Mouse (Mus musculus) frontal cortex, postnatal 10 days (tissue): ENCODE measurements around the gene Slc9a1.

Source experiments
- DNase-seq, 2 experiments: peaks; one replicate each; pipeline ENCODE4 v3.0.0; 2022; ENCODE audit warnings: low spot score in 2 of 2, mixed read lengths in 1 of 2

Slc9a1 gene

GRCm38 (mm10) chr4:133374011-133374410, 4.5 kb downstream of the Slc9a1 start:
- no peak for DNase-seq

- DNase-seq: no peak
Observed at GRCm38 (mm10) chr4:133375812-133376577, 6.5 kb downstream of the Slc9a1 start.

GRCm38 (mm10) chr4:133378236-133379045, 8.9 kb downstream of the Slc9a1 start:
- DNase-seq: no peak

- no peak for DNase-seq
Observed at GRCm38 (mm10) chr4:133379046-133379347, 9.5 kb downstream of the Slc9a1 start.

GRCm38 (mm10) chr4:133379861-133380260, 10.4 kb downstream of the Slc9a1 start:
- no peak for DNase-seq

GRCm38 (mm10) chr4:133380532-133380931, 11.0 kb downstream of the Slc9a1 start:
- DNase-seq: no peak

- no peak for DNase-seq
Observed at GRCm38 (mm10) chr4:133381141-133381540, 11.6 kb downstream of the Slc9a1 start.

- no peak for DNase-seq
Observed at GRCm38 (mm10) chr4:133386061-133386797, 16.7 kb downstream of the Slc9a1 start.

GRCm38 (mm10) chr4:133387053-133387452, 17.5 kb downstream of the Slc9a1 start:
- no peak for DNase-seq

GRCm38 (mm10) chr4:133388781-133389552, 19.5 kb downstream of the Slc9a1 start:
- DNase-seq: no peak

GRCm38 (mm10) chr4:133390042-133390441, 20.5 kb downstream of the Slc9a1 start:
- no peak for DNase-seq

GRCm38 (mm10) chr4:133390585-133390984, 21.1 kb downstream of the Slc9a1 start:
- no peak for DNase-seq

- DNase-seq: no peak
Observed at GRCm38 (mm10) chr4:133391185-133392040, 21.9 kb downstream of the Slc9a1 start.

- no peak for DNase-seq
Observed at GRCm38 (mm10) chr4:133394981-133395573, 25.6 kb downstream of the Slc9a1 start.

- DNase-seq: no peak
Observed at GRCm38 (mm10) chr4:133396079-133396478, 26.6 kb downstream of the Slc9a1 start.

- no peak for DNase-seq
Observed at GRCm38 (mm10) chr4:133397299-133397698, 27.8 kb downstream of the Slc9a1 start.

- DNase-seq: no peak
Observed at GRCm38 (mm10) chr4:133397961-133398360, 28.5 kb downstream of the Slc9a1 start.

- DNase-seq: no peak
Observed at GRCm38 (mm10) chr4:133398619-133399018, 29.1 kb downstream of the Slc9a1 start.

GRCm38 (mm10) chr4:133399509-133399908, 30.0 kb downstream of the Slc9a1 start:
- no peak for DNase-seq

GRCm38 (mm10) chr4:133400098-133400497, 30.6 kb downstream of the Slc9a1 start:
- no peak for DNase-seq
